Mouse (Mus musculus): ENCODE results near the gene Il12a. TPM values are rescaled to one million over a fixed set of nuclear protein-coding genes. Genes with fewer than 3 reads are reported as not detected.

Gene Il12a
- total and polyA plus RNA-seq, 2 experiments from 2014 or later, result 0.68 TPM; not detected in 1

- no peak for ATAC-seq
- TF ChIP-seq CTCF (IDR thresholded peaks at IDR 0.05; ENCODE audit: low read depth), result no peak
- no peak overlapping the region for H3K27ac ChIP-seq
- no peak overlapping the region for H3K4me2 ChIP-seq (ENCODE audit: low read depth, low read length)
- no peaks in the 10 kb centered on the region for H3K36me3 ChIP-seq (ENCODE audit: insufficient read depth, low read length)
- no peak for DNase-seq (ENCODE audit: low spot score)
- peaks cover 4% of the 10 kb centered on the region; the same call in 1 of the 2 replicates for H3K9me3 ChIP-seq (ENCODE audit: low read length)
- no peak overlapping the region for H3K4me3 ChIP-seq (ENCODE audit: low read length)
- H3K9ac ChIP-seq (replicated peaks; ENCODE audit: low read length), result no peak overlapping the region
- WGBS, result 85% methylated on average over 5 of the region's 5 CpGs
- H3K27me3 ChIP-seq (ENCODE audit: insufficient read depth, low read length), result no peaks in the 10 kb centered on the region
- H3K4me1 ChIP-seq (ENCODE audit: insufficient read depth, low read length), result no peaks in the 10 kb centered on the region
Measured at GRCm38 (mm10) chr3:68669418-68669974, 20.9 kb upstream of the Il12a start.

GRCm38 (mm10) chr3:68674721-68675120 lies 15.7 kb upstream of the Il12a start:
- ATAC-seq, result no peak
- H3K27ac ChIP-seq, result no peak overlapping the region

DNA sequence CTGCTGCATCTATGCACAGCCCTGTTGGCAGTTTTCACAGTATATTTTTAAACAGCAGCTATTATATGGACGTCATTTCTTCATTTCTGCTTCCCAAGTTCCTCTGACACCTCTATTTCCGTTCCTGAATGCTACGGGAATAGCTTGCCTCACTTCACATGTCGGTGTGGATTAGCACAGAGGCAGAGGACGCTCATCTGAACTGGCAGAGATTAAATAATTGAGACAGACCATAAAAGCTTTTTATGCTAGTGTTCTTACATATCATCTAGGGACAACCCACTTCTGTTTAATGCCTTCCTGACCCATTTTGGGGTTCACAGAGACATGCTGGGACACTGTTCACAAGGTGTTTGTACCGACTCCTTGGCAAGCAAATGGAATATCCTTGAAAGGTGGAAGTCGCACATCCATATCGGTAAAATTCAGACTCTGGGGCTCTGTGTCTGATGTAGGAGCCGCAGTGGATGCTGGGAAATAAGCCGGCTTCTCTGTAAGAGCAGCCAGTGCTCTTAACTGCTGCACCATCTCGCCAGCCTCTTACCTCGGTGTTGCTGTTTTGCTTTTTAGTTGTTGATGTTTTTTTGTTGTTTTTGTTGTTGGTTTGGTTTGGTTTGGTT lies 15.1 kb upstream of the Il12a start:
- Histone ChIP-seq H3K27ac (no peak overlapping the region), H3K36me3 (ENCODE audit: insufficient read depth, low read length) (no peaks in the 10 kb centered on the region), H3K4me3 (ENCODE audit: low read length) (no peak overlapping the region), H3K27me3 (ENCODE audit: insufficient read depth, low read length) (no peaks in the 10 kb centered on the region), H3K9ac (replicated peaks; ENCODE audit: low read length) (no peak overlapping the region), H3K9me3 (ENCODE audit: low read length) (peaks cover 4% of the 10 kb centered on the region; the same call in 1 of the 2 replicates), H3K4me1 (ENCODE audit: insufficient read depth, low read length) (no peaks in the 10 kb centered on the region), H3K4me2 (ENCODE audit: low read depth, low read length) (no peak overlapping the region)
- ATAC-seq, result no peak
- no peak for TF ChIP-seq CTCF (IDR thresholded peaks at IDR 0.05; ENCODE audit: low read depth)
- WGBS, result 78% methylated on average over 12 of the region's 12 CpGs
- no peak for DNase-seq (ENCODE audit: low spot score)

More at GRCm38 (mm10) chr3:68674721-68675120, 15.7 kb upstream of the Il12a start:
- WGBS, result 87% methylated on average over 2 of the region's 2 CpGs
- Histone ChIP-seq H3K36me3 (ENCODE audit: insufficient read depth, low read length) (no peaks in the 10 kb centered on the region), H3K4me3 (ENCODE audit: low read length) (no peak overlapping the region), H3K4me2 (ENCODE audit: low read depth, low read length) (no peak overlapping the region), H3K27me3 (ENCODE audit: insufficient read depth, low read length) (no peaks in the 10 kb centered on the region), H3K4me1 (ENCODE audit: insufficient read depth, low read length) (no peaks in the 10 kb centered on the region), H3K9ac (replicated peaks; ENCODE audit: low read length) (no peak overlapping the region), H3K9me3 (ENCODE audit: low read length) (peaks cover 4% of the 10 kb centered on the region; the same call in 1 of the 2 replicates)
- no peak for DNase-seq (ENCODE audit: low spot score)
- no peak for TF ChIP-seq CTCF (IDR thresholded peaks at IDR 0.05; ENCODE audit: low read depth)

DNA sequence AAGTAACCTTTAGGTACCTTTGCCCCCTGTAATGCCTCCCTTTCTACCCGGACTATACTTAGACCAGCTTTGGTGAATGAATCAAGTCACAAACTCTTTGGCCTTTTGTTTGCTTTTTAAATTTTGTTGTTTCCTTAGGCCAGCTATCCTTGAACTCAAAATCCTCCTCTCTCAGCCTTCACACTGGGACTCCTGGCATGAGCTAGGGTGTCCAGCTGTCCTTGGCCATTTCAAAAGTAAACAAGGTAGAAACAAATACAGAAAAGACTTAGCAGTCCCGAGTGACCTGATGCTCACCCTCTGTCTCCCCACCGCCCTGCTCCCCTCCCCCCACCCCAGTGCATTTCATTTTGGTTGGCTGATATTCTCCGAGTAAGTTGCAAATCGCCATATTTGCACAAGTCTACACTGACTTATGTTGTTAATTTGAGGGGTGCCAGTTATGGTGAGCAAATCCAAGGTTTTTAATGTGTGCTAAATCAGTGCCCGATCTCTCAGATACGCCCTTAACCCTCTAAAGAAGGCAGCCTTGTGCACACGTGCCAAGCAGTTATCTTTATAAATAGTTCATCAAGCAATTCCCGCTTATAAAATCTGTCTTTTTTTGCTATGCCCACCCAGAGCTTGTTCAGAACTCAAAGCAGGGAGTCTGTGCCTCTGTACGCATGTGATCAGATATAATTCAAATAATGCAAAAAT lies 14.3 kb upstream of the Il12a start:
- no peak overlapping the region for H3K9ac ChIP-seq (replicated peaks; ENCODE audit: low read length)
- H3K36me3 ChIP-seq (ENCODE audit: insufficient read depth, low read length), result no peaks in the 10 kb centered on the region
- H3K4me1 ChIP-seq (ENCODE audit: insufficient read depth, low read length), result no peaks in the 10 kb centered on the region
- no peak for DNase-seq (ENCODE audit: low spot score)
- no peak overlapping the region for H3K27ac ChIP-seq
- TF ChIP-seq CTCF (IDR thresholded peaks at IDR 0.05; ENCODE audit: low read depth), result no peak
- H3K4me3 ChIP-seq (ENCODE audit: low read length), result no peak overlapping the region
- WGBS, result 74% methylated on average over 10 of the region's 10 CpGs
- no peaks in the 10 kb centered on the region for H3K27me3 ChIP-seq (ENCODE audit: insufficient read depth, low read length)
- H3K4me2 ChIP-seq (ENCODE audit: low read depth, low read length), result no peak overlapping the region
- ATAC-seq, result no peak
- H3K9me3 ChIP-seq (ENCODE audit: low read length), result peaks cover 4% of the 10 kb centered on the region; the same call in 1 of the 2 replicates

GRCm38 (mm10) chr3:68676831-68677303 lies 13.6 kb upstream of the Il12a start:
- no peak overlapping the region for H3K27ac ChIP-seq
- peaks cover 4% of the 10 kb centered on the region; the same call in 1 of the 2 replicates for H3K9me3 ChIP-seq (ENCODE audit: low read length)
- TF ChIP-seq CTCF (IDR thresholded peaks at IDR 0.05; ENCODE audit: low read depth), result no peak
- no peaks in the 10 kb centered on the region for H3K36me3 ChIP-seq (ENCODE audit: insufficient read depth, low read length)
- WGBS, result 42% methylated on average over 17 of the region's 17 CpGs
- no peaks in the 10 kb centered on the region for H3K27me3 ChIP-seq (ENCODE audit: insufficient read depth, low read length)
- no peak overlapping the region for H3K4me3 ChIP-seq (ENCODE audit: low read length)
- H3K4me2 ChIP-seq (ENCODE audit: low read depth, low read length), result peak overlapping the region; percentile 17
- no peaks in the 10 kb centered on the region for H3K4me1 ChIP-seq (ENCODE audit: insufficient read depth, low read length)
- H3K9ac ChIP-seq (replicated peaks; ENCODE audit: low read length), result no peak overlapping the region
- no peak for DNase-seq (ENCODE audit: low spot score)
- peak; percentile 47; the same call in 1 of the 2 replicates for ATAC-seq

DNA sequence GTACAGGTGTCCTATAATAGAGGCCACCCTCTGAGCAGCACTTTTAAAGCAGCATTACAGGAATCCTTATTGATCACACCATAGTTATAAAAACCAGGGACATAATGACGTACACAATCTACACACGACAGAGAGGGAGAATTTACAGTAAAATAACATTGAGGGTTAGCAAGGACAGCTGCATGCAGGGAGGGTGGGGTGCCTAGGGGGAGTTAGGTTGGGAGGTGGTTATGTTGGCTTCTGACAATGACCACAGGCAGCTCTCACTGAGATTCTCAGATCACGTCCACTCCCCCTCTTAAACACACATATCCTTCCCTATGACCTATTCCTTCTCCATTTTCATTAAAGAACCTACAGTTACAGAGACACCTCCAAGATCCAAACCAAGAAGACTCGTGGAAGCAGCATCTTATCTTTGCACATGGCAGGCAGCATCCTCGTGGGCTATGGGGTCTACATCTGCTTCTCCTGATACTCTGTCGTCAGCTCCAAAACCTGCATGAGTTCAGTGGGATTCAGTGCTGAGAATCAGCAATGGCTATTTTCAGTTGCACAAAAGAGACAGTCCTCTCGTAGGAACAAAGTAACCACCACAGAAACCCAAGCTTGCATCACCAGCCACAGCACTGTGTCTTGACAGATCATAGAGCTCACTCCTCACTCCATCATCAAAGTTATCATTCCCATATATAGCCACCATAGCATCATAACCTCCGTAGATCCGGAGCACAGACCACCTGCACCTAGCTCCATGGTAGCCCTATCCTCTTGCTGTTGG lies 11.4 kb upstream of the Il12a start:
- no peak for ATAC-seq
- no peak for TF ChIP-seq CTCF (IDR thresholded peaks at IDR 0.05; ENCODE audit: low read depth)
- 88% methylated on average over 9 of the region's 9 CpGs for WGBS

More for the DNA sequence above, 11.4 kb upstream of the Il12a start:
- Histone ChIP-seq H3K4me1 (ENCODE audit: insufficient read depth, low read length) (no peaks in the 10 kb centered on the region), H3K27ac (no peak overlapping the region), H3K4me2 (ENCODE audit: low read depth, low read length) (no peak overlapping the region), H3K4me3 (ENCODE audit: low read length) (no peak overlapping the region), H3K9ac (replicated peaks; ENCODE audit: low read length) (no peak overlapping the region), H3K36me3 (ENCODE audit: insufficient read depth, low read length) (no peaks in the 10 kb centered on the region), H3K9me3 (ENCODE audit: low read length) (0 out of 2 replicates have a peak, but pooled peaks cover under 1% of the 10 kb centered on the region), H3K27me3 (ENCODE audit: insufficient read depth, low read length) (no peaks in the 10 kb centered on the region)
- DNase-seq (ENCODE audit: low spot score), result no peak

All from hindbrain, postnatal 0 days (tissue).